Mouse (Mus musculus): ENCODE results near the gene Arl8a.

DNA sequence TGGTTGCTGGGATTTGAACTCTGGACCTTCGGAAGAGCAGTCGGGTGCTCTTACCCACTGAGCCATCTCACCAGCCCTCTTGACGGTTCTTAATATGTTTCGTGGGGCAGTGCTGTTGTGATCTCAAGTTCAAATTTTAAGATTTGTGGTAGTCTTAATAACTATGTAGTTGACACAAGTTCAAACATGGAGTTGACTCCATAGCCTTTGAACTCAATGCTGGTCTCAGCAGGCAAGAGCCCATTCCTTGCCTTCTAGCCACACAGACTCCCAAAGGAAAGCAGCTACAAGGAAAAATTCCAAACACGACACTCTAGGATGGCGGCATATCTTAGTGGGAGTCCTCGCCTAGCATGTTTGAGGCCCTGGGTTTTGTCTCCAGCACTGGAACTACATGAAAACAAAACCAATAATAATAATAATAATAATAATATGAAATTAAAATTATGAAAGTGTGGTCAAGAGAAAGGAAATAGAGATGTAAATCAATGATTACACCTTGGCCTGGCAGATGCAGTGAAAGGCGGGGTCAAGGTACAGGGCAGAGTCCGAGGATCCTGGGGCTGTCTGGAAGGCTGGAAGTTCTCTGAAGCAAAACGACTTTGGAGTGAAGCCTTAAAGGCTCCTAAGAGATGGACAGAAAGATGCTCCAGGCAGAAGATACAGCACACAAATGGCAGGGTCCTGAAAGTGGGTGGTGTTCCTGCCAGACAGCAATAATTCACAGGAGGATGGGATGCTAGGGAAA, 22.0 kb downstream of the Arl8a start:
- TF ChIP-seq TAL1 (IDR thresholded peaks at IDR 0.05; ENCODE audit: low read length), result no peak
- TF ChIP-seq GATA1 (IDR thresholded peaks at IDR 0.05; ENCODE audit: low read length), result no peak
